Mouse (Mus musculus) CD4-positive, CD25-positive, alpha-beta regulatory T cell, adult 9 weeks (primary cell): ENCODE measurements around the gene Fbxw8. TPM values are rescaled to one million over a fixed set of nuclear protein-coding genes. Genes with fewer than 3 reads are reported as not detected.

Source experiments
- polyA plus RNA-seq: library from polyadenylated mRNA; unstranded; fragments of 100-300 nt; shearing (Covaris generic); gene quantifications from one replicate; pipeline ENCODE4 v1.2.1, GENCODE M21; 2017

Gene Fbxw8
- polyA plus RNA-seq, result 2.3 TPM

GRCm38 (mm10) chr5:118154839-118155564, at the start of gene Fbxw8:
Gene Fbxw8 (minus strand): TSS chr5:118155464.

GRCm38 (mm10) chr5:118164581-118164980, 9.3 kb upstream of the Fbxw8 start, which contains the start of gene Hrk:
Gene Hrk (plus strand): TSS chr5:118164648.

GRCm38 (mm10) chr5:118027698-118028190, 127.5 kb downstream of the Fbxw8 start, which contains the start of gene Tesc:
Gene Tesc (plus strand): TSS chr5:118027743.

Other genes with a start within 250 kb of the Fbxw8 start
- gene Fbxo21, start 178.7 kb downstream of the Fbxw8 start, polyA plus RNA-seq, result 10.5 TPM
- gene Tesc, start 127.7 kb downstream of the Fbxw8 start, polyA plus RNA-seq, result 18.7 TPM
- not detected for gene Hrk, start 9.2 kb upstream of the Fbxw8 start, polyA plus RNA-seq
- gene Rnft2, start 89.7 kb upstream of the Fbxw8 start, polyA plus RNA-seq, result 0.16 TPM
- gene 2410131K14Rik, start 89.8 kb upstream of the Fbxw8 start, polyA plus RNA-seq, result 7.7 TPM